In the genomic region with DNA sequence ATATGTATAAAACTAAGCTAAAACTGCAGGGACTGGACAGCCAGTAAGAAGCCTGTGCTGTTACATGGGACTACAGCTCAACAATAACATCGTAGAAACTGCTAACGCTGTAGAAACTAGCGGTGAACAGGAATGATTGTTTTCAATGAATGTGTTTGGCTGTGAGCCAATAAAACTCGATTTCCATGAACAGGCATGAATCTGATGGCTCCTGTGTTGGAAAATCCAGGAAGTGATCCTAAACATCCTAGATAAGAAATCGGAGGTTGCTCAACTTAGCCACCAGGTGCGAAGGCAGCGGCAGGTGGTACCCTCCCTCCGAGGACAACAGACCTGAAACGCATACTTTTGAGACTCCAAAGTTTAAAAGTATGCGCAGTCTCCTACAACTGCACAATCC, we compare ENCODE assay signal across 10 mouse cellular contexts.
DNase-seq lines count a peak whose midpoint lies in the region; ATAC-seq and TF ChIP-seq lines count a peak whose summit lies in the region.
"Had no signal": no experiment of that assay in that cellular context is flagged by ENCODE, and none has a peak within 500 bp of the region (broad histone marks: within the 10 kb centered on the region; RNA-seq: fewer than 3 reads in every experiment).

No protein-coding gene starts in this region.

- H3K27me3 ChIP-seq in limb, embryonic 14.5 days (ENCODE audit: control insufficient read depth, insufficient read depth, low read length), result no peaks in the 10 kb centered on the region
- no peaks in the 10 kb centered on the region for H3K27me3 ChIP-seq in limb, embryonic 10.5 days (ENCODE audit: low read depth, poor library complexity, severe bottlenecking)
- H3K27me3 ChIP-seq: neural tube, embryonic 13.5 days had no signal

- H3K9ac ChIP-seq in limb, embryonic 14.5 days (ENCODE audit: low read depth, low read length, severe bottlenecking), result no peak overlapping the region
- H3K9ac ChIP-seq: neural tube, embryonic 13.5 days had no signal

- no peaks in the 10 kb centered on the region for H3K4me1 ChIP-seq in limb, embryonic 14.5 days (ENCODE audit: control insufficient read depth, insufficient read depth, low read length)
- peaks cover 27% of the 10 kb centered on the region for H3K4me1 ChIP-seq in limb, embryonic 10.5 days
- H3K4me1 ChIP-seq in bone marrow macrophage, adult 2 months (ENCODE audit: control insufficient read depth, insufficient read depth, low read length), result peaks cover 34% of the 10 kb centered on the region

- ATAC-seq in limb, embryonic 14.5 days (ENCODE audit: low FRiP score, low read depth), result no peak

- 0 out of 2 replicates have a peak overlapping the region, but pooled peaks have one; percentile 13 for H3K4me3 ChIP-seq in gastrocnemius, adult 2 months
- no peak overlapping the region for H3K4me3 ChIP-seq in limb, embryonic 14.5 days (replicated peaks; ENCODE audit: low read length)
- no peak overlapping the region for H3K4me3 ChIP-seq in limb, embryonic 10.5 days
- H3K4me3 ChIP-seq in bone marrow macrophage, adult 2 months (ENCODE audit: insufficient read depth, low read length), result no peak overlapping the region
- H3K4me3 ChIP-seq: neural tube, embryonic 13.5 days had no signal

- no peak for DNase-seq in gastrocnemius, adult 2 months
- DNase-seq in gastrocnemius, postnatal 25 days, result no peak
- peak; percentile 55 for DNase-seq in limb, embryonic 14.5 days (ENCODE audit: low spot score)
- no peak for DNase-seq in limb, embryonic 10.5 days (ENCODE audit: low spot score)
- peak; percentile 16 for DNase-seq in lung, postnatal 10 days
- DNase-seq in right cerebral cortex, postnatal 14 days, result no peak
- DNase-seq in neural tube, embryonic 10.5 days (ENCODE audit: extremely low spot score, low spot score), result no peak
- DNase-seq: cerebellum, adult 11 months had no signal

- no peak for TF ChIP-seq POLR2A in limb, embryonic 14.5 days (IDR thresholded peaks at IDR 0.05; ENCODE audit: borderline replicate concordance, extremely low read depth, insufficient read depth, insufficient read length)
- TF ChIP-seq POLR2A in bone marrow macrophage, adult 2 months (IDR thresholded peaks at IDR 0.05; ENCODE audit: borderline replicate concordance, low read depth, low read length), result no peak

- no peaks in the 10 kb centered on the region for H3K36me3 ChIP-seq in limb, embryonic 14.5 days (ENCODE audit: control insufficient read depth, insufficient read depth, low read length)
- H3K36me3 ChIP-seq in limb, embryonic 10.5 days, result no peaks in the 10 kb centered on the region
- H3K36me3 ChIP-seq: neural tube, embryonic 13.5 days had no signal

- WGBS in limb, embryonic 14.5 days, result 64% methylated on average over 10 of the region's 10 CpGs
- WGBS in limb, embryonic 10.5 days, result 86% methylated on average over 10 of the region's 10 CpGs

- intact Hi-C loops in gastrocnemius, adult 2 months (cut with DNase I), result loop anchor here (5.0 to 10.0 kb wide), 5 partner anchors 83 to 353 kb away; partner anchors contain the start of gene Klf7

- H3K4me2 ChIP-seq in limb, embryonic 14.5 days (replicated peaks; ENCODE audit: low read depth, low read length, severe bottlenecking), result no peak overlapping the region
- H3K4me2 ChIP-seq: neural tube, embryonic 13.5 days had no signal

- no peaks in the 10 kb centered on the region for H3K9me3 ChIP-seq in limb, embryonic 14.5 days (ENCODE audit: control insufficient read depth, low read length)
- no peaks in the 10 kb centered on the region for H3K9me3 ChIP-seq in limb, embryonic 10.5 days (replicated peaks)
- H3K9me3 ChIP-seq: neural tube, embryonic 13.5 days had no signal

- TF ChIP-seq CTCF in gastrocnemius, adult 2 months (IDR thresholded peaks at IDR 0.05), result no peak
- TF ChIP-seq CTCF in bone marrow macrophage, adult 2 months (IDR thresholded peaks at IDR 0.05; ENCODE audit: low read depth, low read length), result no peak

- H3K27ac ChIP-seq in gastrocnemius, adult 2 months, result peak overlapping the region; percentile 60
- H3K27ac ChIP-seq in limb, embryonic 14.5 days (replicated peaks; ENCODE audit: low read depth, low read length), result no peak overlapping the region
- no peak overlapping the region for H3K27ac ChIP-seq in limb, embryonic 10.5 days
- peak overlapping the region; percentile 22 for H3K27ac ChIP-seq in bone marrow macrophage, adult 2 months (ENCODE audit: insufficient read depth, low read depth, low read length)
- H3K27ac ChIP-seq: neural tube, embryonic 13.5 days had no signal

Comparison
In these comparisons a context has a peak if more than half of its experiments do, and no peak if none do; other contexts are left out.
1. DNase-seq: peak in limb, embryonic 14.5 days (single experiment) and lung, postnatal 10 days (single experiment); none in gastrocnemius, adult 2 months (single experiment), gastrocnemius, postnatal 25 days (single experiment), limb, embryonic 10.5 days (single experiment), right cerebral cortex, postnatal 14 days (single experiment) and neural tube, embryonic 10.5 days (single experiment).
2. H3K27ac ChIP-seq: peak in gastrocnemius, adult 2 months (single experiment) and bone marrow macrophage, adult 2 months (single experiment); none in limb, embryonic 14.5 days (single experiment) and limb, embryonic 10.5 days (single experiment).